Mouse (Mus musculus) myocyte (in vitro differentiated cells): ENCODE results near the gene Ascl3. TPM values are rescaled to one million over a fixed set of nuclear protein-coding genes. Genes with fewer than 3 reads are reported as not detected.
A peak's percentile ranks its signal among the peaks of the same experiment; 100 is the strongest.

Experiments used
- H3K27me3 ChIP-seq: one replicate; pipeline ENCODE4 v1.6.1; 2011; ENCODE audit not compliant: control insufficient read depth, insufficient read depth, insufficient read length
- H3K36me3 ChIP-seq: one replicate; pipeline ENCODE4 v1.6.1; 2011; ENCODE audit not compliant: control insufficient read depth, insufficient read depth
- H3K4me2 ChIP-seq: one replicate; pipeline ENCODE4 v1.6.1; 2011; ENCODE audit warnings: low read depth, control low read depth
- H3K4me3 ChIP-seq: one replicate; pipeline ENCODE4 v1.5.1; 2011; ENCODE audit warnings: mild to moderate bottlenecking, control low read depth, moderate library complexity
- H3K79me2 ChIP-seq: one replicate; pipeline ENCODE4 v1.6.1; 2011; ENCODE audit not compliant: control insufficient read depth, insufficient read depth
- H3ac ChIP-seq: one replicate; pipeline ENCODE4 v1.6.1; 2011; ENCODE audit not compliant: control insufficient read depth, insufficient read length
- CEBPB ChIP-seq: IDR thresholded peaks from 2 replicates; pipeline ENCODE4 v1.6.1; 2011; ENCODE audit warnings: mild to moderate bottlenecking, moderate library complexity; ENCODE audit not compliant: poor library complexity, insufficient read depth, severe bottlenecking
- E2F4 ChIP-seq: IDR thresholded peaks from one replicate; pipeline ENCODE4 v1.6.1; 2011; ENCODE audit warnings: mild to moderate bottlenecking, control low read depth, moderate library complexity; ENCODE audit not compliant: insufficient read depth
- MAX ChIP-seq: IDR thresholded peaks from one replicate; pipeline ENCODE4 v1.6.1; 2011; ENCODE audit warnings: low read depth, mild to moderate bottlenecking, control low read depth
- MYOD1 ChIP-seq, 3 experiments: IDR thresholded peaks; one replicate each; pipeline ENCODE4 v1.6.1; 2011; ENCODE audit warnings: control low read depth in 2 of 3, low read depth in 2 of 3, mild to moderate bottlenecking in 2 of 3, moderate library complexity in 1 of 3; ENCODE audit not compliant: insufficient read length in 2 of 3, control insufficient read depth in 1 of 3
- MYOG ChIP-seq, 3 experiments: IDR thresholded peaks; one replicate each; pipeline ENCODE4 v1.6.1; 2011; ENCODE audit warnings: control low read depth in 2 of 3, low read depth in 2 of 3, mild to moderate bottlenecking in 2 of 3; ENCODE audit not compliant: insufficient read length in 2 of 3, control insufficient read depth in 1 of 3, insufficient read depth in 1 of 3
- POLR2A ChIP-seq: IDR thresholded peaks from one replicate; pipeline ENCODE4 v1.6.1; 2011; ENCODE audit warnings: low read depth, mild to moderate bottlenecking, control low read depth, moderate library complexity; ENCODE audit not compliant: insufficient read length
- POLR2AphosphoS2 ChIP-seq: IDR thresholded peaks from one replicate; pipeline ENCODE4 v1.6.1; 2011; ENCODE audit warnings: low read depth, control low read depth; ENCODE audit not compliant: insufficient read length
- REST ChIP-seq: IDR thresholded peaks from one replicate; pipeline ENCODE4 v1.6.1; 2011; ENCODE audit warnings: mild to moderate bottlenecking, control low read depth, moderate library complexity; ENCODE audit not compliant: insufficient read depth, insufficient read length
- SRF ChIP-seq: IDR thresholded peaks from one replicate; pipeline ENCODE4 v1.6.1; 2011; ENCODE audit warnings: low read depth; ENCODE audit not compliant: control insufficient read depth, insufficient read length
- TCF12 ChIP-seq: IDR thresholded peaks from one replicate; pipeline ENCODE4 v1.6.1; 2011; ENCODE audit warnings: mild to moderate bottlenecking, control low read depth; ENCODE audit not compliant: poor library complexity, insufficient read depth, severe bottlenecking
- TCF3 ChIP-seq: IDR thresholded peaks from one replicate; pipeline ENCODE4 v1.6.1; 2011; ENCODE audit warnings: low read depth, control low read depth; ENCODE audit not compliant: insufficient read length
- USF1 ChIP-seq: IDR thresholded peaks from one replicate; pipeline ENCODE4 v1.6.1; 2011; ENCODE audit warnings: low read depth, mild to moderate bottlenecking, control low read depth, moderate library complexity
- polyA plus RNA-seq: library from polyadenylated mRNA; unstranded; fragments of >200 nt; fragmentation: generic; extraction: Trizol; gene quantifications from one replicate; pipeline ENCODE4 v1.2.1, GENCODE M21; 2012; ENCODE audit warnings: missing spikeins

Ascl3 gene
- polyA plus RNA-seq, 1 experiment: 0.24 TPM

DNA sequence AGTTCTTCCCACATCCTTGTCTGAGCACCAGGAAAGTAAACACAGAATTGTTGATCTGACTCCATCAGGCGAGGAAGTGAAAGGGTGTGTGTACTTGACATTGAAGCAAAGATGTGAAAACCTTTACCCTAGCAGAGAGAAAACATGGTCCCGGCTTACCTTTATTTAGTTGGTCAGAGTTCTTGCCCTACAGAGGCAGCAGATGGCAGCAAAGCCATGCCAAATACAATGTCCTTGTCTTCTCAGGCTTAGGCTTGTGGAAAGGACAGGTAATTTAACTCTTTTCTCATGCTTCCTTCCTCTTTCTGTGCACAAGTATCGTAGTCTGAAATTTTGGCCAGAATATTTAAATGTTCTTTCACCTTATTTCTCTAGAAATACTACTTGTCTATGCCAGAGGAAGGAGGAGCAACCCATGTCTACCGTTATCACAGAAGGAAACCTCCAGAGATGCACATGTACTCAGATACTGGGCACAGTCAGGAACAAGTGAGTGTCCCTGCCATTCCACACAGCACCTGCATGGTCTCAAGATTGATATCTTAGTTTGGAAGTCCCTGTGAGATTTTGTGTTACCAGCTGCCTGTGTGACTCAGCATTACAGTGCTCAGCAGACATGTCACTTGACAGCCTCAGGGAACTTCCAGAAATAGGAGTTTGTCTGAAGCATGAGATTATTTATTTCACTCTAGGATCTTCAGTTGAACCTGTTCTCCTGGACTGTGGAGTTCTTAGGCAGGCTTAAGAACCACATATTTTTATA is 24.3 kb downstream of the Ascl3 start:
- Histone ChIP-seq H3K36me3 (peaks cover 6% of the 10 kb centered on the region), H3K4me3 (no peak overlapping the region), H3ac (no peak overlapping the region), H3K4me2 (peak overlapping the region; percentile 31), H3K79me2 (no peaks in the 10 kb centered on the region), H3K27me3 (no peaks in the 10 kb centered on the region)
- peak in 2 of 3 experiments; percentile 47 to 82 for TF ChIP-seq MYOD1 (IDR thresholded peaks at IDR 0.05; ENCODE audit: control insufficient read depth in 1 of 3, insufficient read length in 2 of 3, low read depth in 2 of 3)
- no peak for TF ChIP-seq TCF12
- no peak for TF ChIP-seq USF1
- TF ChIP-seq POLR2AphosphoS2: no peak
- TF ChIP-seq MYOG (IDR thresholded peaks at IDR 0.05; ENCODE audit: control insufficient read depth in 1 of 3, insufficient read depth in 1 of 3, insufficient read length in 2 of 3, low read depth in 2 of 3): peak in 2 of 3 experiments; percentile 68 to 71
- peak; percentile 6 for TF ChIP-seq TCF3
- TF ChIP-seq MAX: no peak
- no peak for TF ChIP-seq POLR2A
- no peak for TF ChIP-seq CEBPB
- no peak for TF ChIP-seq E2F4
- no peak for TF ChIP-seq SRF
- no peak for TF ChIP-seq REST

- H3K36me3 ChIP-seq: no peaks in the 10 kb centered on the region
- H3K4me2 ChIP-seq: peak overlapping the region; percentile 58
- no peaks in the 10 kb centered on the region for H3K79me2 ChIP-seq
- H3K27me3 ChIP-seq: no peaks in the 10 kb centered on the region
- TF ChIP-seq MYOD1 (IDR thresholded peaks at IDR 0.05; ENCODE audit: control insufficient read depth in 1 of 3, insufficient read length in 2 of 3, low read depth in 2 of 3): no peak
- TF ChIP-seq CEBPB: no peak
- no peak for TF ChIP-seq E2F4
- no peak for TF ChIP-seq MYOG (IDR thresholded peaks at IDR 0.05; ENCODE audit: control insufficient read depth in 1 of 3, insufficient read depth in 1 of 3, insufficient read length in 2 of 3, low read depth in 2 of 3)
- TF ChIP-seq TCF3: no peak
- no peak for TF ChIP-seq MAX
- TF ChIP-seq TCF12: no peak
- no peak for TF ChIP-seq POLR2A
- TF ChIP-seq SRF: no peak
- TF ChIP-seq USF1: no peak
- TF ChIP-seq REST: no peak
- TF ChIP-seq POLR2AphosphoS2: no peak
- H3K4me3 ChIP-seq: peak overlapping the region; percentile 27
- H3ac ChIP-seq: no peak overlapping the region
Observed at GRCm38 (mm10) chr7:109704461-109704860, 27.1 kb downstream of the Ascl3 start.

DNA sequence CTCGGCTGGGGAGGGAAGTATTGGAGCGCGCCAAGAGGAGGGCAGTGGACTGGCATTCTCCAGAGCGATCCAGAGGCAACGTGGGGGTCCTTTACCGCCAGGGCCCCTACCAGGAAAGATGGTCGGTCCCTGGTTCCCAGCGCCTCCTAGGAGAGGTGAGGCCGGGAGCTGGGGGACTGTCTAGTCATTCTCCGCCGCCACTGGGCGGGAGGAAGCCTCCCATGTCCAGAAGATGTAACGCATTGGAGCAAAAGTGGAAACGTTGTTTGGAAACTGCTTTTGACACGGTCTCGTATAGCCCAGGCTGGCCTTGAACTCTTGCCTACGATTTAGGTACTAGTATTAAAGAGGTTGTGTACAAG is 27.5 kb downstream of the Ascl3 start:
- H3K4me3 ChIP-seq: peak overlapping the region; percentile 27
- H3K36me3 ChIP-seq: no peaks in the 10 kb centered on the region
- no peaks in the 10 kb centered on the region for H3K79me2 ChIP-seq
- TF ChIP-seq USF1 (no peak), CEBPB (no peak), POLR2A (no peak), SRF (no peak), MYOD1 (IDR thresholded peaks at IDR 0.05; ENCODE audit: control insufficient read depth in 1 of 3, insufficient read length in 2 of 3, low read depth in 2 of 3) (no peak), TCF3 (no peak), TCF12 (no peak), MAX (no peak), E2F4 (no peak), REST (no peak), POLR2AphosphoS2 (no peak)
- no peaks in the 10 kb centered on the region for H3K27me3 ChIP-seq
- H3K4me2 ChIP-seq: peak overlapping the region; percentile 58
- H3ac ChIP-seq: no peak overlapping the region

GRCm38 (mm10) chr7:109703190-109704015 is 28.1 kb downstream of the Ascl3 start, which contains the start of the genes St5 and Akip1:
St5 (minus strand) TSS chr7:109703605.
Akip1 (plus strand) TSS chr7:109703690.
- Histone ChIP-seq H3K4me2 (peak within 1 kb of the TSS; percentile 58), H3K79me2 (no peaks in the 10 kb centered on the region), H3K4me3 (peak within 1 kb of the TSS; percentile 27), H3K27me3 (no peaks in the 10 kb centered on the region), H3ac (no peak within 1 kb of the TSS), H3K36me3 (no peaks in the 10 kb centered on the region)
- no peak for TF ChIP-seq E2F4
- peak; percentile 63 for TF ChIP-seq POLR2A
